ENCODE assay signal across 30 mouse cellular contexts in the genomic region with DNA sequence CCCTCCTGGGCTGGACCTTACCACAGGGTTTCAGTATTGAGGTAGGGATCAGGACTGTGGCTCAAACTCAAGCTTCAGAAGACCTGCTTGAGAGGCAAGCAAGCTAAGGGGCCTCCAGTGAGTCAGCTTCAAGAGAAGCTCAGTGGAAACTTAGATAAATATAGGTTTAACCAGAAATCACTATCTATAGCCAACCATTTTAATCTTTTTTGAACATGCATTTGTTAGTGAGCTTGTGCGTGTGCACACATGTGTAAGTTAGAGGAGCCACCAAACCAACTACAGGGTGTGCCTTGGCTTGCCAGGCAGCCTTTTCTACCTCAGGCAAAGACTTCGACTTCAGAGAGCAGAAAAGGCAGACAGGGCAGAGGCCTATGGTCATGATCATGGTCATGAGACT.
DNase-seq lines count a peak whose midpoint lies in the region; ATAC-seq and TF ChIP-seq lines count a peak whose summit lies in the region.
"Had no signal": no experiment of that assay in that cellular context is flagged by ENCODE, and none has a peak within 500 bp of the region (broad histone marks: within the 10 kb centered on the region; RNA-seq: fewer than 3 reads in every experiment).

No protein-coding gene starts in this region.

- no peak for TF ChIP-seq CTCF in G1E (IDR thresholded peaks at IDR 0.05; ENCODE audit: low read depth, low read length)
- no peak for TF ChIP-seq CTCF in liver, embryonic 14.5 days (IDR thresholded peaks at IDR 0.05; ENCODE audit: low read depth)
- TF ChIP-seq CTCF in liver, postnatal 0 days (IDR thresholded peaks at IDR 0.05; ENCODE audit: low read depth), result no peak

- no peaks in the 10 kb centered on the region for H3K27me3 ChIP-seq in G1E (ENCODE audit: insufficient read depth, low read length)
- no peaks in the 10 kb centered on the region for H3K27me3 ChIP-seq in liver, embryonic 14.5 days (ENCODE audit: control insufficient read depth, insufficient read depth, low read length)
- H3K27me3 ChIP-seq in liver, postnatal 0 days (ENCODE audit: insufficient read depth, low read length), result no peaks in the 10 kb centered on the region
- H3K27me3 ChIP-seq: CH12.LX; embryonic facial prominence, embryonic 12.5 days; embryonic facial prominence, embryonic 15.5 days; heart, embryonic 12.5 days; heart, embryonic 15.5 days; hindbrain, embryonic 13.5 days had no signal

- no peak overlapping the region for H3K4me2 ChIP-seq in liver, embryonic 14.5 days (ENCODE audit: low read depth)
- H3K4me2 ChIP-seq in liver, postnatal 0 days (ENCODE audit: low read depth, low read length), result no peak overlapping the region
- H3K4me2 ChIP-seq: embryonic facial prominence, embryonic 12.5 days; embryonic facial prominence, embryonic 15.5 days; heart, embryonic 12.5 days; heart, embryonic 15.5 days; hindbrain, embryonic 13.5 days had no signal

- H3K4me1 ChIP-seq in G1E (ENCODE audit: insufficient read depth, low read depth, low read length), result no peaks in the 10 kb centered on the region
- no peaks in the 10 kb centered on the region; a peak in 1 of 4 replicates for H3K4me1 ChIP-seq in liver, embryonic 14.5 days (replicated peaks; ENCODE audit: control insufficient read depth in 2 of 2, insufficient read depth in 2 of 2, low read length in 1 of 2)
- H3K4me1 ChIP-seq in liver, postnatal 0 days (ENCODE audit: insufficient read depth), result no peaks in the 10 kb centered on the region
- H3K4me1 ChIP-seq: embryonic facial prominence, embryonic 15.5 days; heart, embryonic 12.5 days; hindbrain, embryonic 10.5 days; hindbrain, embryonic 13.5 days had no signal

- ATAC-seq in G1E (ENCODE audit: extremely low read depth, insufficient number of reproducible peaks, low FRiP score, poor library complexity, severe bottlenecking), result peak; percentile 34; the same call in 1 of the 2 replicates
- ATAC-seq in liver, embryonic 14.5 days (ENCODE audit: insufficient read depth), result peak; percentile 33; the same call in 1 of the 2 replicates
- ATAC-seq in liver, postnatal 0 days, result peak; percentile 54
- ATAC-seq: activated CD4-positive, CD25-positive, alpha-beta regulatory T cell, adult 4 months; forebrain, embryonic 14.5 days; forebrain, postnatal 0 days; hindbrain, embryonic 16.5 days had no signal

- WGBS in liver, embryonic 14.5 days (ENCODE audit: insufficient replicate concordance), result 46% methylated on average over 2 of the region's 2 CpGs
- WGBS in liver, postnatal 0 days (ENCODE audit: insufficient replicate concordance), result 68% methylated on average over 2 of the region's 2 CpGs

- no peak for TF ChIP-seq EP300 in liver, embryonic 14.5 days (IDR thresholded peaks at IDR 0.05; ENCODE audit: low read depth)
- peak; percentile 63 for TF ChIP-seq EP300 in liver, postnatal 0 days (IDR thresholded peaks at IDR 0.05; ENCODE audit: low read depth)

- H3K9me3 ChIP-seq in G1E (replicated peaks), result peaks cover 4% of the 10 kb centered on the region
- no peaks in the 10 kb centered on the region for H3K9me3 ChIP-seq in liver, embryonic 14.5 days (ENCODE audit: control insufficient read depth, low read length)
- H3K9me3 ChIP-seq in liver, postnatal 0 days (ENCODE audit: low read length), result peaks cover 4% of the 10 kb centered on the region
- H3K9me3 ChIP-seq: embryonic facial prominence, embryonic 12.5 days; embryonic facial prominence, embryonic 15.5 days; heart, embryonic 15.5 days; hindbrain, embryonic 10.5 days had no signal

- no peak for DNase-seq in G1E (ENCODE audit: low spot score)
- peak; percentile 0 for DNase-seq in c-Kit-positive CD71-positive TER-119-negative erythroid progenitor cells, embryonic 14.5 days (ENCODE audit: low read depth)
- no peak for DNase-seq in liver, embryonic 14.5 days (ENCODE audit: low read depth in 3 of 3, low spot score in 3 of 3)
- DNase-seq in liver, postnatal 0 days, result no peak
- no peak for DNase-seq in adrenal gland, adult 18-20 months (ENCODE audit: low spot score in 2 of 2)
- no peak for DNase-seq in thymus, postnatal 10 days (ENCODE audit: low spot score in 2 of 2)
- DNase-seq in spleen, postnatal 14 days (ENCODE audit: low spot score in 2 of 2), result no peak
- no peak for DNase-seq in left cerebral cortex, adult 18-20 months (ENCODE audit: low spot score in 2 of 2)
- DNase-seq: adrenal gland, postnatal 10 days; B cell, adult 2 months; cerebellum, adult 11-12 months; cerebellum, adult 8-10 months; cerebellum, postnatal 10 days; cerebellum, postnatal 36 days; forebrain, postnatal 0 days; gastrocnemius, adult 2 months; gastrocnemius, postnatal 14 days; heart, adult 18-20 months; heart, postnatal 10 days; heart, postnatal 36 days had no signal

- H3K9ac ChIP-seq in liver, embryonic 14.5 days (replicated peaks), result no peak overlapping the region
- no peak overlapping the region for H3K9ac ChIP-seq in liver, postnatal 0 days (replicated peaks)
- H3K9ac ChIP-seq: embryonic facial prominence, embryonic 12.5 days; embryonic facial prominence, embryonic 15.5 days; forebrain, postnatal 0 days; heart, embryonic 12.5 days; heart, embryonic 15.5 days; hindbrain, embryonic 13.5 days had no signal

- H3K27ac ChIP-seq in liver, embryonic 14.5 days, result no peak overlapping the region
- H3K27ac ChIP-seq in liver, postnatal 0 days (ENCODE audit: low read depth), result peak overlapping the region; percentile 16; the same call in 1 of the 2 replicates
- H3K27ac ChIP-seq: embryonic facial prominence, embryonic 12.5 days; embryonic facial prominence, embryonic 15.5 days; gastrocnemius, adult 2 months; heart, embryonic 15.5 days; hindbrain, embryonic 10.5 days; hindbrain, embryonic 13.5 days had no signal

- H3K4me3 ChIP-seq in G1E (ENCODE audit: low read depth, low read length), result no peak overlapping the region
- no peak overlapping the region for H3K4me3 ChIP-seq in liver, embryonic 14.5 days (ENCODE audit: insufficient read depth in 1 of 2, low read depth in 2 of 2, low read length in 2 of 2)
- H3K4me3 ChIP-seq in liver, postnatal 0 days (ENCODE audit: low read depth, low read length), result no peak overlapping the region
- H3K4me3 ChIP-seq: embryonic facial prominence, embryonic 12.5 days; embryonic facial prominence, embryonic 15.5 days; gastrocnemius, adult 2 months; heart, embryonic 12.5 days; heart, embryonic 15.5 days; hindbrain, embryonic 10.5 days; hindbrain, embryonic 13.5 days had no signal

- H3K36me3 ChIP-seq in G1E (replicated peaks), result no peaks in the 10 kb centered on the region
- no peaks in the 10 kb centered on the region for H3K36me3 ChIP-seq in liver, embryonic 14.5 days (replicated peaks; ENCODE audit: control insufficient read depth, insufficient read depth, low read depth)
- no peaks in the 10 kb centered on the region for H3K36me3 ChIP-seq in liver, postnatal 0 days (replicated peaks; ENCODE audit: insufficient read depth, low read length)
- H3K36me3 ChIP-seq: embryonic facial prominence, embryonic 12.5 days; embryonic facial prominence, embryonic 15.5 days; heart, embryonic 12.5 days; heart, embryonic 15.5 days; hindbrain, embryonic 10.5 days; hindbrain, embryonic 13.5 days had no signal
